Mouse (Mus musculus) liver, embryonic 11.5 days (tissue): ENCODE data around the gene Lrrc75a. TPM values are rescaled to one million over a fixed set of nuclear protein-coding genes. Genes with fewer than 3 reads are reported as not detected.

Source experiments
- ATAC-seq: fragments of 200-750 bp; cut with Nextera tagmentation; replicated peaks from 2 replicates; pipeline ENCODE4 v1.8.0; 2017; ENCODE audit warnings: moderate number of reproducible peaks, mild to moderate bottlenecking, moderate TSS enrichment, moderate library complexity; ENCODE audit not compliant: low FRiP score
- DNase-seq: peaks from one replicate; pipeline ENCODE4 v3.0.0-alpha.2; 2017; ENCODE audit warnings: low spot score
- H3K27ac ChIP-seq: fragments of 300-500 bp; sonication (generic); 2 replicates; pipeline ENCODE4 v1.5.1; 2014; ENCODE audit warnings: mild to moderate bottlenecking, low read depth, low read length, control low read depth
- H3K27me3 ChIP-seq: fragments of 300-500 bp; sonication (generic); replicated peaks from 2 replicates; pipeline ENCODE4 v1.6.1; 2014; ENCODE audit warnings: low read length, mixed read lengths; ENCODE audit not compliant: control insufficient read depth, insufficient read depth
- H3K36me3 ChIP-seq: fragments of 300-500 bp; sonication (generic); 2 replicates; pipeline ENCODE4 v1.6.1; 2014; ENCODE audit warnings: mild to moderate bottlenecking, low read length, moderate library complexity, mixed read lengths; ENCODE audit not compliant: control insufficient read depth, insufficient read depth
- H3K4me1 ChIP-seq: fragments of 300-500 bp; sonication (generic); replicated peaks from 2 replicates; pipeline ENCODE4 v1.6.1; 2014; ENCODE audit warnings: low read length, mixed read lengths; ENCODE audit not compliant: control insufficient read depth, insufficient read depth
- H3K4me2 ChIP-seq: fragments of 300-500 bp; sonication (generic); 2 replicates; pipeline ENCODE4 v1.6.1; 2014; ENCODE audit warnings: mild to moderate bottlenecking, control low read depth, moderate library complexity
- H3K4me3 ChIP-seq: fragments of 300-500 bp; sonication (generic); 2 replicates; pipeline ENCODE4 v1.5.1; 2014; ENCODE audit warnings: low read depth, low read length, control low read depth
- H3K9ac ChIP-seq: fragments of 300-500 bp; sonication (generic); 2 replicates; pipeline ENCODE4 v1.6.1; 2014; ENCODE audit warnings: low read depth, low read length, control low read depth
- H3K9me3 ChIP-seq: fragments of 300-500 bp; sonication (generic); 2 replicates; pipeline ENCODE4 v1.6.1; 2016; ENCODE audit warnings: low read length, inconsistent platforms, mixed read lengths; ENCODE audit not compliant: control insufficient read depth
- WGBS: fragments of 180-500 bp; shearing (Covaris S2); extraction: QIAGEN DNeasy Blood & Tissue Kit; methylation state at CpG from one replicate; pipeline ENCODE4 v1.1.7; 2014; 5-methylcytosine and 5-hydroxymethylcytosine counted together
- polyA plus RNA-seq: library from polyadenylated mRNA; unstranded; fragments of >200 nt; fragmentation: Nextera tagmentation; extraction: Ambion mirVana; gene quantifications from 2 replicates; pipeline ENCODE4 v1.2.1, GENCODE M21; 2014

The Lrrc75a gene
- polyA plus RNA-seq: 6.7 and 8.1 TPM in 2 replicates

DNA sequence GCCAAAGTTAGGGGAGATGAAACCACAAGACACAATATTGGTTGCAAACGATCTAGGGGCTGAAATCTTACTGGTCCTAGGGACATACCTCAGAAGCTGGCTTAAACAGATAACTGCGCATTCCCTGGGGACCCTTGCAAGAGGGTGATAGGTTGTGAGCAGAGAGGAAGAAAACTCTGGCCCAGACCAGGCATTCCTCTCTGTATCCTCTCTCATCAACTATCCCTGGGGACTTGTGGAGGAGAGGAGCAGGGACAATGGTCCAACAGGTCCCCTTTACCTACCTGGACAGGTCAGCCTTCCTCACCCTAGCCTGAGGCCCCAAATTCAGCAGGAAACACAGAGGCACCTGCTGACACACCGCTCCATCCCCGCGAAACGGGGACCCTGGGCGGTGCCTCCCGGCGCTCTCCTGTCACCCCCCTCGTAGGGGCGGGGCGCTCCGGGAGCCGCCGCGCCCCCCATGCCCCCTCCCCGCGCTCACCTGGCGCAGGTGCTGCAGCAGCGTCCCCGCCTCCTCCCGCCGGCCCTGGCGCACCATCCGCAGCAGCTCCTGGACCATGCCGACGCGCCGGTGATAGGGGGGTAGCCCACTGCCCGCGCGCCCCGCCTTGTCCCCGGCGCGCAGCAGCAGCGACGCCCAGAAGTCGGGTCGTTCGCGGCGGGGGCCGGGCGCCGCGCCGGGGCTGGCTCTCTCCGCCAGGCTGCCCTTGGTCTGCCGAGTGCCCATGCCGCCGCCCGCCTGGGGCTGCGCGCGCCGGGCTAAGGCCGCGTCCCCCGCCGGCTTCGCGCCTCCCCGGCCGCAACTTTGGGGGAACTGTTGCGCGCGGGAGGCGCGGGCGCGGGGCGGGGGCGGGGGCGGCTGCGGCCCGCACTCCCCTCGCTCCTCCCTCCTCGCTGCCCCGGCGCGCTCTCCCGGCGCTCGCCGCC is at the start of gene Lrrc75a:
TSS of gene Lrrc75a (minus strand) at position 863 of the 930 bp plus-strand sequence.
- no peaks in the 10 kb centered on the region for H3K9me3 ChIP-seq
- H3K9ac ChIP-seq: peak within 1 kb of the TSS; percentile 78
- DNase-seq (peak; percentile 67), ATAC-seq (peak; percentile 50)
- peak within 1 kb of the TSS; percentile 100 for H3K4me2 ChIP-seq
- H3K27me3 ChIP-seq: no peaks in the 10 kb centered on the region
- no peaks in the 10 kb centered on the region; the same call in 1 of the 2 replicates for H3K36me3 ChIP-seq
- peaks cover 46% of the 10 kb centered on the region for H3K4me1 ChIP-seq
- H3K4me3 ChIP-seq: peak within 1 kb of the TSS; percentile 81
- under 1% methylated on average over 74 of the region's 86 CpGs for WGBS
- H3K27ac ChIP-seq: peak within 1 kb of the TSS; percentile 76

- WGBS: 92% methylated on average over 8 of the region's 8 CpGs
- Histone ChIP-seq H3K4me2 (no peak overlapping the region), H3K9ac (no peak overlapping the region), H3K27me3 (no peaks in the 10 kb centered on the region), H3K4me1 (no peaks in the 10 kb centered on the region), H3K27ac (no peak overlapping the region), H3K9me3 (no peaks in the 10 kb centered on the region), H3K4me3 (no peak overlapping the region), H3K36me3 (no peaks in the 10 kb centered on the region)
- DNase-seq (no peak), ATAC-seq (no peak)
Observed at GRCm38 (mm10) chr11:62695126-62695525, 46.8 kb upstream of the Lrrc75a start.

- ATAC-seq (peak; percentile 51; the same call in 1 of the 2 replicates), DNase-seq (peak; percentile 47)
- no peak overlapping the region for H3K4me3 ChIP-seq
- no peaks in the 10 kb centered on the region for H3K27me3 ChIP-seq
- H3K4me1 ChIP-seq: no peaks in the 10 kb centered on the region
- no peak overlapping the region for H3K27ac ChIP-seq
- no peak overlapping the region for H3K4me2 ChIP-seq
- no peaks in the 10 kb centered on the region for H3K9me3 ChIP-seq
- WGBS: 27% methylated on average over 9 of the region's 11 CpGs
- no peak overlapping the region for H3K9ac ChIP-seq
- no peaks in the 10 kb centered on the region for H3K36me3 ChIP-seq
Observed at GRCm38 (mm10) chr11:62693299-62694184, 45.2 kb upstream of the Lrrc75a start.

DNA sequence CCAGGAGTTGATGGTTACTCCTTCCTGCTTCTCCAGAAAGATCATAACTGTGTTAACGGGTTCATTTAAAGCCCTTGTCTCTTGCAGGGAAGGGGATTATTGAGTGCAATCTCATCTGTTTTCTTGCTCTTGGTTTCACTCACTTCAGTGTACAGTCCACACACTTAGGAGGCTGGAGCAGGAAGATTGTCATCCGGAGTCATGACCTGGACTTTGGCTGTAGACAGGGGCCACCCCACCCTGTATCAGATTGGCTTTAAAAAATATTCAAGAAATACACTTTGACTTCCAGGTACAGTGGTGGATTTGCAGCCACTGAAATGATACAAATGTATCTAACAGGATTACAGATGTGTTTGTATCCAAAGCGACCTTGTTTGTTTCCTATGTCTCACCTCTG is 43.3 kb upstream of the Lrrc75a start:
- Histone ChIP-seq H3K36me3 (no peaks in the 10 kb centered on the region), H3K9me3 (no peaks in the 10 kb centered on the region), H3K27ac (no peak overlapping the region), H3K4me3 (no peak overlapping the region), H3K9ac (no peak overlapping the region), H3K27me3 (no peaks in the 10 kb centered on the region), H3K4me1 (no peaks in the 10 kb centered on the region), H3K4me2 (no peak overlapping the region)
- 77% methylated on average over 3 of the region's 3 CpGs for WGBS
- DNase-seq: no peak
- no peak for ATAC-seq

GRCm38 (mm10) chr11:62679954-62680353 is 31.6 kb upstream of the Lrrc75a start:
- ATAC-seq (no peak), DNase-seq (no peak)
- no peak overlapping the region for H3K9ac ChIP-seq
- H3K36me3 ChIP-seq: no peaks in the 10 kb centered on the region
- no peaks in the 10 kb centered on the region for H3K4me1 ChIP-seq
- no peaks in the 10 kb centered on the region for H3K9me3 ChIP-seq
- no peak overlapping the region for H3K4me3 ChIP-seq
- no peak overlapping the region for H3K4me2 ChIP-seq
- H3K27me3 ChIP-seq: no peaks in the 10 kb centered on the region
- 73% methylated on average over 4 of the region's 4 CpGs for WGBS
- no peak overlapping the region for H3K27ac ChIP-seq

GRCm38 (mm10) chr11:62678778-62679354 is 30.5 kb upstream of the Lrrc75a start:
- Histone ChIP-seq H3K4me1 (no peaks in the 10 kb centered on the region), H3K36me3 (no peaks in the 10 kb centered on the region), H3K27ac (no peak overlapping the region), H3K4me2 (no peak overlapping the region), H3K27me3 (no peaks in the 10 kb centered on the region), H3K9me3 (no peaks in the 10 kb centered on the region), H3K9ac (no peak overlapping the region), H3K4me3 (no peak overlapping the region)
- DNase-seq: no peak
- no peak for ATAC-seq
- 74% methylated on average over 7 of the region's 7 CpGs for WGBS

DNA sequence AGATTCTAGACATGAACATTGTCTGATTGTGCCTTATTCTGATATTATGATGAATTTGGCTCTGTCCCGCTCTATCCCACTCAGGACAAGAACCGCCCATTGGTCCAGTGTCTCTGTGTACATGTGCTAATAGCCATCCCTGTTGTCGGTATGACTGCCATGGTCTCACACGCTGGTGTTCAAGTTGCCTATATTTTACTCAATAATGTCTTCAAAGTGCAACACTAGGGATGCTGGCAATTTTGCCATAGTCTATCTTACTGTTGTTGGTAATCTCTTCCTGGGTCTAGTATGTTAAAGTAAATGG is 27.9 kb upstream of the Lrrc75a start:
- no peaks in the 10 kb centered on the region for H3K9me3 ChIP-seq
- no peaks in the 10 kb centered on the region for H3K4me1 ChIP-seq
- no peak overlapping the region for H3K4me2 ChIP-seq
- no peaks in the 10 kb centered on the region for H3K27me3 ChIP-seq
- 88% methylated on average over 4 of the region's 4 CpGs for WGBS
- H3K9ac ChIP-seq: no peak overlapping the region
- no peak for ATAC-seq
- DNase-seq: no peak
- H3K4me3 ChIP-seq: no peak overlapping the region
- H3K27ac ChIP-seq: no peak overlapping the region
- H3K36me3 ChIP-seq: no peaks in the 10 kb centered on the region

DNA sequence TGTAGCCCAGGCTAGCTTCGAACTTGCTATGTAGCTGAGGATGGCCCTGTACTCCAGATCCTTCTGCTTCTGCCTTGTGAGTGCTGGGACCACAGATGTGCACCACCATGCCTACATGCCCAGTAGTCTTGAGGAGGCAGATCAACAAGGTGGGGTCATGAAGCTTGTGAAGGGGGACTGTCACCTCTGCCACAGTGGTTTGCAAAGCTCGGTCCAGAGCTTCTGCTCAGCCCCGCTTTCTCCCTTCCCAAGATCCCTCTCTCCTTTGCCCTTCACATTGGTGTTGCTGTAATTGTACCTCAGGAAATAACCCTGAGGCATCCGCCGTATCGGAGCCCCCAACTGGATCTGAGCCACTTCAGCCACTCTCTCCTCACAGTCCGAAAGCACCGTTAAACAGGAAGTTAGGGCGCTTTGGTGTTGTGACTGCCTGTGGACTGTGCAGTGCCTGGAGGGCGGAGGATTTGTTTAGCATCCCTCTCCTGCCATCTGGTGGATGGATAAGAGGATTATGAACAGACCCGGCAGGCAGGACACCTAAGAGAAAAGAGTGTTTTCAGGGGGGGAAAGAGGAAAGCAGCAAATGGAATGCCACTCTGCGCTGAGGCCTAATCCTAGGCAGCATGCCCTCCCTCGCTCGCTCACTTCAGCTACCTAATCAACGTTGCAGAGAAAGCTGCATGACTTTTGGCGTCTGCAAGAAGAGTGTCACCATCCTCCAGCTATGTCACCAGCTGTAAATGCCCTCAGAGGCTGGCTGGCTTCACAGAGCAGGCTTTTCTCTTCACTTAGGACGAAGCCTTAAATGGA is 27.4 kb upstream of the Lrrc75a start:
- Histone ChIP-seq H3K9me3 (no peaks in the 10 kb centered on the region), H3K4me1 (no peaks in the 10 kb centered on the region), H3K27me3 (no peaks in the 10 kb centered on the region), H3K4me2 (peak overlapping the region; percentile 62), H3K36me3 (no peaks in the 10 kb centered on the region), H3K4me3 (peak overlapping the region; percentile 31), H3K27ac (no peak overlapping the region), H3K9ac (peak overlapping the region; percentile 48; the same call in 1 of the 2 replicates)
- DNase-seq (peak; percentile 68), ATAC-seq (peak; percentile 80)
- 19% methylated on average over 17 of the region's 17 CpGs for WGBS
